Mouse (Mus musculus): ENCODE data around the gene Dapk2. TPM values are rescaled to one million over a fixed set of nuclear protein-coding genes. Genes with fewer than 3 reads are reported as not detected.
A peak's percentile ranks its signal among the peaks of the same experiment; 100 is the strongest.

The Dapk2 gene
- polyA plus RNA-seq, 1 experiment from 2014 or later, result 4.4 TPM

DNA sequence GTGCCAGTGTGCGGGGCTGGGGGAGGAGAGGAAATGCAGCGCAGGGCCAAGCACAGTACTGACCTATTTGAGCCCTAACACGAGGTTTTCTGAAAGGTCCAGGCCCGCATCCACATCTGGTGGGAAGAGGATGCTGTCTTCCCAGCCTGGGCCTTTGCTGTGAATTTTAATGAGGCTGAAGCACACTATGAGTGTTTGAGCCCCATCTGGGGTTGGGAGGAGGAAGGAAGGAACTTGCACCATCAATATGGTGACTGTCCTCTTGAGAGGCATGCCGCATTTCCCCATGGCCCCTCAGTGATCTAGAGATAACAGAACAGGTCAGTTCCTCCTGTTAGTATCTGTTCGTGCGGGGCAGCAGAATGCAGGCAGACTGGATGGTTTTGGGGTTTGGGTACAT, 44.4 kb downstream of the Dapk2 start:
- whole genome bisulfite sequencing, result 74% methylated on average over 7 of the region's 7 CpGs
- no peaks in the 10 kb centered on the region for H3K27me3 ChIP-seq (replicated peaks; ENCODE audit: control insufficient read depth, insufficient read depth, low read length)
- no peaks in the 10 kb centered on the region for H3K36me3 ChIP-seq (ENCODE audit: control insufficient read depth, insufficient read depth, low read length)
- DNase-seq (ENCODE audit: low spot score) (no peak), ATAC-seq (replicated peaks; ENCODE audit: low FRiP score, low TSS enrichment, low read depth) (no peak)
- H3K4me3 ChIP-seq (ENCODE audit: low read depth, low read length), result no peak overlapping the region
- no peak overlapping the region for H3K9ac ChIP-seq (ENCODE audit: low read length)
- H3K4me1 ChIP-seq (replicated peaks; ENCODE audit: control insufficient read depth, insufficient read depth, low read length), result no peaks in the 10 kb centered on the region
- no peaks in the 10 kb centered on the region for H3K9me3 ChIP-seq (ENCODE audit: control insufficient read depth, low read length)
- no peak overlapping the region for H3K27ac ChIP-seq (ENCODE audit: low read depth)
- H3K4me2 ChIP-seq (ENCODE audit: low read length), result no peak overlapping the region

DNA sequence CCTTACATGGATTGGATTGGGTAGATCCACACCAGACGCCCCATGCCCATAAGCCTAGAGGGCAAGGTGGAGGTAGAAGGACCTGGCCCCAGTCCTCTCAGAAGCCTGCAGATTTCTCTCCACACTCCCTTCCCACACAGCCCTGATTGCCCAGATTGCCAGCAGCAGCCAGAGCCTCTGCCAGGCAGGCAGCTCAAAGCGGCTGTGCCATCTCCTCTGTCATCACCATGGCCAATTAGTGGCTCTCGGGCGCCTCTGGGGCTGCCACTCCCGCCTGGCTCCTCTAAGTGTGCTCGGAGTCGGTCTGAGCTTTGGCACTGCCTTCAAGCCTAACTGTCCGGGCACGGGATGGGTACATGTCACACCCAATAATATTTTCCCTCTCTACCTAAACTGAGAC, 47.7 kb downstream of the Dapk2 start:
- H3K9ac ChIP-seq (ENCODE audit: low read length), result no peak overlapping the region
- DNase-seq (ENCODE audit: low spot score) (no peak), ATAC-seq (replicated peaks; ENCODE audit: low FRiP score, low TSS enrichment, low read depth) (no peak)
- no peaks in the 10 kb centered on the region for H3K9me3 ChIP-seq (ENCODE audit: control insufficient read depth, low read length)
- H3K4me2 ChIP-seq (ENCODE audit: low read length), result no peak overlapping the region
- WGBS, result 87% methylated on average over 9 of the region's 9 CpGs
- no peaks in the 10 kb centered on the region for H3K4me1 ChIP-seq (replicated peaks; ENCODE audit: control insufficient read depth, insufficient read depth, low read length)
- H3K27ac ChIP-seq (ENCODE audit: low read depth), result no peak overlapping the region
- H3K4me3 ChIP-seq (ENCODE audit: low read depth, low read length), result no peak overlapping the region
- no peaks in the 10 kb centered on the region for H3K36me3 ChIP-seq (ENCODE audit: control insufficient read depth, insufficient read depth, low read length)
- H3K27me3 ChIP-seq (replicated peaks; ENCODE audit: control insufficient read depth, insufficient read depth, low read length), result no peaks in the 10 kb centered on the region

DNA sequence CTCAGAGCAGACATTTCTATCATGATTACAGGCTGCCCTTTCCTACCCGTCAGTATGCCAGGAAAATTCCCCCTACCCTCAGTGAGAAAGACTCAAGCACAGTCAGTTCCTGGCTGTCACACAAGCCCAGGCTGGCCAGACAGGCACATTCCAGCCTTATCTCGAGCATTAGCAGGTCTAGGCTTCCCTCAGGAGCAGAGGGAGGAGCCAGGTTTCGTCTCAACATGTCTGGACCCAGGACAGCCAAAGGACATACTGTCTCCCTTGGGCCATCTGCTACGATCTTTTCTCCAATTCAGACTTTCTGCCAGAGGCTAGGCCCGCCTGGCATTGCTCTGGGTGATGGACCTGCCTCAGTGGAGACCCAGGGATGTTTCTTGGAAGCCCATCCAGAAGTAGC, 48.8 kb downstream of the Dapk2 start:
- no peaks in the 10 kb centered on the region for H3K4me1 ChIP-seq (replicated peaks; ENCODE audit: control insufficient read depth, insufficient read depth, low read length)
- WGBS, result 36% methylated on average over 5 of the region's 5 CpGs
- no peak for ATAC-seq (replicated peaks; ENCODE audit: low FRiP score, low TSS enrichment, low read depth)
- no peak for DNase-seq (ENCODE audit: low spot score)
- H3K27me3 ChIP-seq (replicated peaks; ENCODE audit: control insufficient read depth, insufficient read depth, low read length), result no peaks in the 10 kb centered on the region
- no peaks in the 10 kb centered on the region for H3K36me3 ChIP-seq (ENCODE audit: control insufficient read depth, insufficient read depth, low read length)
- H3K9ac ChIP-seq (ENCODE audit: low read length), result no peak overlapping the region
- no peak overlapping the region for H3K4me2 ChIP-seq (ENCODE audit: low read length)
- no peaks in the 10 kb centered on the region for H3K9me3 ChIP-seq (ENCODE audit: control insufficient read depth, low read length)
- no peak overlapping the region for H3K27ac ChIP-seq (ENCODE audit: low read depth)
- no peak overlapping the region for H3K4me3 ChIP-seq (ENCODE audit: low read depth, low read length)

- Histone ChIP-seq H3K4me2 (ENCODE audit: low read length) (no peak overlapping the region), H3K9ac (ENCODE audit: low read length) (no peak overlapping the region), H3K4me3 (ENCODE audit: low read depth, low read length) (no peak overlapping the region), H3K4me1 (replicated peaks; ENCODE audit: control insufficient read depth, insufficient read depth, low read length) (peaks cover 5% of the 10 kb centered on the region), H3K9me3 (ENCODE audit: control insufficient read depth, low read length) (no peaks in the 10 kb centered on the region), H3K36me3 (ENCODE audit: control insufficient read depth, insufficient read depth, low read length) (no peaks in the 10 kb centered on the region), H3K27ac (ENCODE audit: low read depth) (no peak overlapping the region), H3K27me3 (replicated peaks; ENCODE audit: control insufficient read depth, insufficient read depth, low read length) (no peaks in the 10 kb centered on the region)
- 49% methylated on average over 4 of the region's 4 CpGs for WGBS
- ATAC-seq (replicated peaks; ENCODE audit: low FRiP score, low TSS enrichment, low read depth) (no peak), DNase-seq (ENCODE audit: low spot score) (no peak)
These were observed 53.4 kb downstream of the Dapk2 start for GRCm38 (mm10) chr9:66211420-66211819.

DNA sequence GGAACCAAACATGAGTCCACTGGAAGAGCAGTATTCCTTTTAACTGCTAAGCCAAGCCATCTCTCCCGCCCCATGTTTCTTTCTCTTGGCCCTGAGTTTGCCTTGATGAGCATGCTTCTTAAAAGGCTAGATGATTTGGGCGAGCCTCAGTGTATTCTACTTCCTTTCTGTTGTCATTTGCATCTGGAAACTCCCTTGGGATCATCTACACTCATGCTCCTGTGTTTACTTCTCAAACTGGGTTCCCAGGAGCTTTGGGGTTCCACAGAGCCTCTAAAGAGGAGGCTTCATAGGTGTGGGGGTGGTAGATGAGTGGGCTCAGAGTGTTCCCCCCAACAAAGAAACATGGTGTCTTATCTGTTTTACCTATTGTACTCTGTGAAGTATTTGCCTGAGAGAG, 54.1 kb downstream of the Dapk2 start:
- H3K9me3 ChIP-seq (ENCODE audit: control insufficient read depth, low read length), result no peaks in the 10 kb centered on the region
- no peaks in the 10 kb centered on the region for H3K27me3 ChIP-seq (replicated peaks; ENCODE audit: control insufficient read depth, insufficient read depth, low read length)
- no peak overlapping the region for H3K4me2 ChIP-seq (ENCODE audit: low read length)
- H3K36me3 ChIP-seq (ENCODE audit: control insufficient read depth, insufficient read depth, low read length), result no peaks in the 10 kb centered on the region
- 68% methylated on average over 2 of the region's 2 CpGs for WGBS
- H3K9ac ChIP-seq (ENCODE audit: low read length), result no peak overlapping the region
- H3K4me1 ChIP-seq (replicated peaks; ENCODE audit: control insufficient read depth, insufficient read depth, low read length), result peaks cover 5% of the 10 kb centered on the region
- DNase-seq (ENCODE audit: low spot score), result no peak
- ATAC-seq (replicated peaks; ENCODE audit: low FRiP score, low TSS enrichment, low read depth), result no peak
- H3K4me3 ChIP-seq (ENCODE audit: low read depth, low read length), result no peak overlapping the region
- H3K27ac ChIP-seq (ENCODE audit: low read depth), result no peak overlapping the region

DNA sequence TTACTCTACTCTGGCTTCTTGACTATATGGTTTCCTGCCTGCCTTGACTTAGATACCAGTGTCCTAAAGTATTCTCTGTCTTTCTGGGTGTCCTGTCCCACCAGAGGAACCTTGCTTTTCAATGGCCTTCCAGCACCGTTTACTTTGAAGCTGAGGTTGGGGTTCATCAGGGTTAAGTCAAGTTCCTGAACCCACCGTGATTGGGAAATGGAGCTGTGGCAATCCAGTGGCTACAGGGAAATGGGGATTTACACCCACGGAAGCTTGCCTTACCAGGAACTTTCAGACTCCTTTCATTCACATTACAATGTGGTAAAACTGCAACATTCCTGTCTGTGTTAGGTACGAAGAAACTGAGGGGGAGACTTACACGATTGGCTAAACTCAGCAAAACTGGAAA, 54.8 kb downstream of the Dapk2 start:
- Histone ChIP-seq H3K27me3 (replicated peaks; ENCODE audit: control insufficient read depth, insufficient read depth, low read length) (no peaks in the 10 kb centered on the region), H3K27ac (ENCODE audit: low read depth) (no peak overlapping the region), H3K4me1 (replicated peaks; ENCODE audit: control insufficient read depth, insufficient read depth, low read length) (peaks cover 5% of the 10 kb centered on the region), H3K36me3 (ENCODE audit: control insufficient read depth, insufficient read depth, low read length) (no peaks in the 10 kb centered on the region), H3K9me3 (ENCODE audit: control insufficient read depth, low read length) (no peaks in the 10 kb centered on the region), H3K4me2 (ENCODE audit: low read length) (no peak overlapping the region), H3K9ac (ENCODE audit: low read length) (no peak overlapping the region), H3K4me3 (ENCODE audit: low read depth, low read length) (no peak overlapping the region)
- DNase-seq (ENCODE audit: low spot score) (no peak), ATAC-seq (replicated peaks; ENCODE audit: low FRiP score, low TSS enrichment, low read depth) (no peak)
- 82% methylated on average over 5 of the region's 5 CpGs for WGBS

GRCm38 (mm10) chr9:66213386-66214032, 55.5 kb downstream of the Dapk2 start:
- peak; percentile 40; the same call in 1 of the 2 replicates for ATAC-seq (replicated peaks; ENCODE audit: low FRiP score, low TSS enrichment, low read depth)
- no peak overlapping the region for H3K4me3 ChIP-seq (ENCODE audit: low read depth, low read length)
- H3K27ac ChIP-seq (ENCODE audit: low read depth), result 0 out of 2 replicates have a peak overlapping the region, but pooled peaks have one; percentile 35
- no peaks in the 10 kb centered on the region for H3K27me3 ChIP-seq (replicated peaks; ENCODE audit: control insufficient read depth, insufficient read depth, low read length)
- peaks cover 10% of the 10 kb centered on the region for H3K4me1 ChIP-seq (replicated peaks; ENCODE audit: control insufficient read depth, insufficient read depth, low read length)
- peak; percentile 57 for DNase-seq (ENCODE audit: low spot score)
- no peak overlapping the region for H3K4me2 ChIP-seq (ENCODE audit: low read length)
- WGBS, result 37% methylated on average over 5 of the region's 5 CpGs
- no peaks in the 10 kb centered on the region for H3K9me3 ChIP-seq (ENCODE audit: control insufficient read depth, low read length)
- no peaks in the 10 kb centered on the region for H3K36me3 ChIP-seq (ENCODE audit: control insufficient read depth, insufficient read depth, low read length)
- H3K9ac ChIP-seq (ENCODE audit: low read length), result no peak overlapping the region

DNA sequence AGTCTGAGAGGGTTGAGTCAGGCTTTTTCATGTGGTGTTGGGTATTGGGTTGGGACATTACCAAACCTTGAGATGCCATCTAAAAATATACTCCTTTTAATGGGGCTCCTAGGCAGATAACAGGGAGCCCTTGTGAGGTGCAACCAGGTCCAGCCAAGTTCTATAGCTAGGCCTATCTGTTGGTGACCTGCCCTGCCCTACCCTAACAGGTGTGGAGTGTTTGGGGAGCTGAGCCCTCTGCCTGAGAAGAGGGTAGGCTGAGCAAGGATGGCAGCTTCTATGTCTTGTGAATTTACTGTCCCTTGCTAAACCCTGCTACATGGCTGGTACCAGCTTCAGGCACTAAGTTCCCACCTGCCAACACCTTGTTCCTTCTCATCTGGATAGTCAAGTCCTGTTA, 57.5 kb downstream of the Dapk2 start:
- no peak overlapping the region for H3K4me3 ChIP-seq (ENCODE audit: low read depth, low read length)
- ATAC-seq (replicated peaks; ENCODE audit: low FRiP score, low TSS enrichment, low read depth) (no peak), DNase-seq (ENCODE audit: low spot score) (no peak)
- H3K36me3 ChIP-seq (ENCODE audit: control insufficient read depth, insufficient read depth, low read length), result no peaks in the 10 kb centered on the region
- H3K4me2 ChIP-seq (ENCODE audit: low read length), result no peak overlapping the region
- no peaks in the 10 kb centered on the region for H3K9me3 ChIP-seq (ENCODE audit: control insufficient read depth, low read length)
- peaks cover 10% of the 10 kb centered on the region for H3K4me1 ChIP-seq (replicated peaks; ENCODE audit: control insufficient read depth, insufficient read depth, low read length)
- H3K9ac ChIP-seq (ENCODE audit: low read length), result no peak overlapping the region
- H3K27ac ChIP-seq (ENCODE audit: low read depth), result no peak overlapping the region
- no peaks in the 10 kb centered on the region for H3K27me3 ChIP-seq (replicated peaks; ENCODE audit: control insufficient read depth, insufficient read depth, low read length)

DNA sequence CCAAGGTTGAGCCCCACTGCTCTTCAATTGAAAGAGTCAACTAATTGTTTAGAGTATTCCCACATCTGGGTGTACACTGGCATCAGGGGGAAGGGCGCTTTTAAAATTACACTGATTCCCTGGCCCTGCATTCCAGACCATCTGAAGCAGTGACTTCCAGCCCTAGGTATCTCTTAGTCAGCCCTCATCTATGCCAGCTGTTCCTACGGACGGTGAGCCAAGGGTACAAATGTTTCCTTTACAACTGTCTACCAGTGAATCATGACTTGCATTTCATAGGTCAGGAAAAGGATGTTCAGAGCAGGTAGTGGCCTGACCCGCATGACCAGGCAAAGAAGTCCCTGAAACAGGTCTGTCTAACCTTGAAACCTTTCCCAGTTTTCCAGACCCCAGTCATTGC, 59.9 kb downstream of the Dapk2 start:
- H3K9me3 ChIP-seq (ENCODE audit: control insufficient read depth, low read length), result no peaks in the 10 kb centered on the region
- 57% methylated on average over 4 of the region's 4 CpGs for WGBS
- no peak overlapping the region for H3K4me3 ChIP-seq (ENCODE audit: low read depth, low read length)
- H3K27me3 ChIP-seq (replicated peaks; ENCODE audit: control insufficient read depth, insufficient read depth, low read length), result no peaks in the 10 kb centered on the region
- H3K36me3 ChIP-seq (ENCODE audit: control insufficient read depth, insufficient read depth, low read length), result no peaks in the 10 kb centered on the region
- peaks cover 10% of the 10 kb centered on the region for H3K4me1 ChIP-seq (replicated peaks; ENCODE audit: control insufficient read depth, insufficient read depth, low read length)
- no peak overlapping the region for H3K27ac ChIP-seq (ENCODE audit: low read depth)
- no peak overlapping the region for H3K4me2 ChIP-seq (ENCODE audit: low read length)
- H3K9ac ChIP-seq (ENCODE audit: low read length), result no peak overlapping the region
- no peak for DNase-seq (ENCODE audit: low spot score)
- ATAC-seq (replicated peaks; ENCODE audit: low FRiP score, low TSS enrichment, low read depth), result no peak
